Mouse (Mus musculus) small intestine, adult 2 months (tissue): ENCODE results near the gene Ddx18.

Source experiments
- CTCF ChIP-seq: fragments of 200-500 bp; IDR thresholded peaks from 2 replicates; pipeline ENCODE4 v1.5.1; 2012; ENCODE audit warnings: low read depth, mild to moderate bottlenecking, control low read depth, inconsistent platforms, low read length, moderate library complexity, mixed read lengths; ENCODE audit not compliant: insufficient replicate concordance, insufficient read length; ENCODE audit errors: extremely low read depth
- POLR2A ChIP-seq: fragments of 200-500 bp; IDR thresholded peaks from 2 replicates; pipeline ENCODE4 v1.6.1; 2012; ENCODE audit warnings: low read depth, mild to moderate bottlenecking, control low read depth, inconsistent platforms, low read length, moderate library complexity

DNA sequence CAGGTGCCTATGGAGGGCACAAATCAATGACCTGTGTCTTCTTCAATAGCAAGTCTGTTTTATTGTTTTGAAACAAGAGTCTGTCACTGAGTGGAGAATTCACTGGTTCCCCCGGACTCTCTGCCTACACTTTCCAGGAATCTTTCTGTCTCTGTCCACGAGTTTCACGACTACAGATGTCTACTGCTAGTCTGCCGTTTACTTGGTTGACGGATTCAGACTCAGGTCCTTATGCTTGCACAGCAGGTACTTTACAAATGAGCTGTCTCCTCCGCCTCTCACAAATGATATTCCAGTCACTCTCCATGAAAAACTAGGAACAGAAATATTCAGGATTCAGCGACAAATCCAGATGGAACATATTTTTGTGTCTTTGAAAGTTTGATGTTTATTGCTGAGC, 2.7 kb upstream of the Ddx18 start:
- TF ChIP-seq POLR2A (no peak), CTCF (no peak)
